Mouse (Mus musculus): ENCODE measurements around the gene Retreg1.

- TF ChIP-seq CTCF (IDR thresholded peaks at IDR 0.05; ENCODE audit: extremely low read depth, insufficient read depth, low read length), result 0 out of 2 replicates have a peak, but pooled peaks have one; percentile 15
- no peak for TF ChIP-seq POLR2A (IDR thresholded peaks at IDR 0.05; ENCODE audit: extremely low read depth, insufficient read depth, low read length)
Measured at GRCm38 (mm10) chr15:25928831-25929230, 85.9 kb downstream of the Retreg1 start.

Measured in cortical plate, adult 2 months (tissue).